Mouse (Mus musculus) heart, adult 2 months (tissue): Measurements from ENCODE around the gene Synm.

ENCODE experiments used
- CTCF ChIP-seq: fragments of 200-600 bp; IDR thresholded peaks from 2 replicates; pipeline ENCODE4 v1.8.1; 2022; ENCODE audit warnings: antibody characterized with exemption, mild to moderate bottlenecking, moderate library complexity
- EP300 ChIP-seq: fragments of 200-500 bp; IDR thresholded peaks from 2 replicates; pipeline ENCODE4 v1.6.1; 2011; ENCODE audit warnings: low read depth, low read length, control low read depth; ENCODE audit not compliant: insufficient read depth
- POLR2A ChIP-seq: fragments of 200-500 bp; IDR thresholded peaks from 2 replicates; pipeline ENCODE4 v1.6.1; 2011; ENCODE audit warnings: mild to moderate bottlenecking, low read depth, low read length, control low read depth; ENCODE audit not compliant: insufficient read depth

- TF ChIP-seq POLR2A = no peak
- TF ChIP-seq CTCF = no peak
- no peak for TF ChIP-seq EP300
Observed at GRCm38 (mm10) chr7:67763625-67764024, 4.1 kb upstream of the Synm start.
